Mouse (Mus musculus) embryonic facial prominence, embryonic 14.5 days (tissue): ENCODE measurements around the gene Cela3b. TPM values are rescaled to one million over a fixed set of nuclear protein-coding genes. Genes with fewer than 3 reads are reported as not detected.

Source experiments
- ATAC-seq: fragments of 200-750 bp; cut with Nextera tagmentation; 2 replicates; pipeline ENCODE4 v1.8.0; 2017; ENCODE audit warnings: low read depth, moderate number of reproducible peaks, moderate TSS enrichment
- DNase-seq: peaks from one replicate; pipeline ENCODE4 v3.0.0-alpha.2; 2015; ENCODE audit warnings: low spot score
- H3K27ac ChIP-seq: fragments of 300-500 bp; sonication (generic); replicated peaks from 2 replicates; pipeline ENCODE4 v1.5.1; 2014; ENCODE audit warnings: low read depth, mild to moderate bottlenecking, low read length, moderate library complexity
- H3K27me3 ChIP-seq: fragments of 300-500 bp; sonication (generic); replicated peaks from 2 replicates; pipeline ENCODE4 v1.6.1; 2014; ENCODE audit warnings: low read length; ENCODE audit not compliant: control insufficient read depth, insufficient read depth
- H3K36me3 ChIP-seq: fragments of 300-500 bp; sonication (generic); 2 replicates; pipeline ENCODE4 v1.6.1; 2014; ENCODE audit warnings: low read length, mixed read lengths; ENCODE audit not compliant: control insufficient read depth, insufficient read depth
- H3K4me1 ChIP-seq: fragments of 300-500 bp; sonication (generic); 2 replicates; pipeline ENCODE4 v1.6.1; 2014; ENCODE audit warnings: antibody characterized with exemption, low read length; ENCODE audit not compliant: control insufficient read depth, insufficient read depth
- H3K4me2 ChIP-seq: fragments of 300-500 bp; sonication (generic); 2 replicates; pipeline ENCODE4 v1.6.1; 2014; ENCODE audit warnings: low read depth, mild to moderate bottlenecking, low read length, moderate library complexity, mixed read lengths
- H3K4me3 ChIP-seq: fragments of 300-500 bp; sonication (generic); 2 replicates; pipeline ENCODE4 v1.5.1; 2014; ENCODE audit warnings: low read depth, mild to moderate bottlenecking, low read length
- H3K9ac ChIP-seq: fragments of 300-500 bp; sonication (generic); 2 replicates; pipeline ENCODE4 v1.6.1; 2014; ENCODE audit warnings: low read depth, mild to moderate bottlenecking, low read length, moderate library complexity, mixed read lengths
- H3K9me3 ChIP-seq: fragments of 300-500 bp; sonication (generic); 2 replicates; pipeline ENCODE4 v1.6.1; 2016; ENCODE audit warnings: low read length; ENCODE audit not compliant: control insufficient read depth
- WGBS: fragments of 180-500 bp; shearing (Covaris S2); extraction: QIAGEN DNeasy Blood & Tissue Kit; methylation state at CpG from one replicate; pipeline ENCODE4 v1.1.7; 2014; 5-methylcytosine and 5-hydroxymethylcytosine counted together
- polyA plus RNA-seq: library from polyadenylated mRNA; unstranded; fragments of >200 nt; fragmentation: Nextera tagmentation; extraction: Ambion mirVana; gene quantifications from 2 replicates; pipeline ENCODE4 v1.2.1, GENCODE M21; 2014

Cela3b gene
- polyA plus RNA-seq, 1 experiment from 2014 or later, result 0.56 TPM

GRCm38 (mm10) chr4:137391287-137391686, 39.1 kb downstream of the Cela3b start:
- Histone ChIP-seq H3K9me3 (peaks cover 4% of the 10 kb centered on the region; the same call in 1 of the 2 replicates), H3K4me2 (no peak overlapping the region), H3K4me1 (no peaks in the 10 kb centered on the region; the same call in 1 of the 2 replicates), H3K4me3 (no peak overlapping the region), H3K27ac (no peak overlapping the region), H3K36me3 (no peaks in the 10 kb centered on the region), H3K9ac (no peak overlapping the region), H3K27me3 (no peaks in the 10 kb centered on the region)
- DNase-seq, result no peak
- WGBS, result 87% methylated on average over 3 of the region's 3 CpGs
- no peak for ATAC-seq

- Histone ChIP-seq H3K27me3 (no peaks in the 10 kb centered on the region), H3K27ac (no peak overlapping the region), H3K9me3 (peaks cover 4% of the 10 kb centered on the region; the same call in 1 of the 2 replicates), H3K4me1 (no peaks in the 10 kb centered on the region; the same call in 1 of the 2 replicates), H3K4me2 (no peak overlapping the region), H3K9ac (no peak overlapping the region), H3K4me3 (no peak overlapping the region), H3K36me3 (no peaks in the 10 kb centered on the region)
- no peak for DNase-seq
- no peak for ATAC-seq
- 88% methylated on average over 4 of the region's 4 CpGs for WGBS
Measured at GRCm38 (mm10) chr4:137390196-137390595, 40.1 kb downstream of the Cela3b start.

GRCm38 (mm10) chr4:137388983-137389382, 41.4 kb downstream of the Cela3b start:
- Histone ChIP-seq H3K9ac (peak overlapping the region; percentile 82), H3K4me2 (peak overlapping the region; percentile 66), H3K36me3 (no peaks in the 10 kb centered on the region), H3K9me3 (peaks cover 4% of the 10 kb centered on the region; the same call in 1 of the 2 replicates), H3K27me3 (no peaks in the 10 kb centered on the region), H3K27ac (peak overlapping the region; percentile 91), H3K4me3 (peak overlapping the region; percentile 74), H3K4me1 (no peaks in the 10 kb centered on the region; the same call in 1 of the 2 replicates)
- DNase-seq (peak; percentile 5), ATAC-seq (no peak)
- 52% methylated on average over 6 of the region's 6 CpGs for WGBS

- Histone ChIP-seq H3K4me3 (peak overlapping the region; percentile 74), H3K4me2 (peak overlapping the region; percentile 66), H3K4me1 (no peaks in the 10 kb centered on the region; the same call in 1 of the 2 replicates), H3K9me3 (peaks cover 4% of the 10 kb centered on the region; the same call in 1 of the 2 replicates), H3K36me3 (no peaks in the 10 kb centered on the region), H3K27ac (peak overlapping the region; percentile 91), H3K27me3 (no peaks in the 10 kb centered on the region), H3K9ac (peak overlapping the region; percentile 82)
- under 1% methylated on average over 34 of the region's 46 CpGs for WGBS
- peak; percentile 97 for ATAC-seq
- peak; percentile 97 for DNase-seq
Measured at GRCm38 (mm10) chr4:137388059-137388794, 42.1 kb downstream of the Cela3b start.

- H3K36me3 ChIP-seq, result no peaks in the 10 kb centered on the region
- DNase-seq (no peak), ATAC-seq (no peak)
- 2% methylated on average over 20 of the region's 20 CpGs for WGBS
- H3K9ac ChIP-seq, result peak overlapping the region; percentile 82
- H3K4me3 ChIP-seq, result peak overlapping the region; percentile 74
- no peaks in the 10 kb centered on the region; the same call in 1 of the 2 replicates for H3K4me1 ChIP-seq
- H3K4me2 ChIP-seq, result peak overlapping the region; percentile 66
- no peaks in the 10 kb centered on the region for H3K27me3 ChIP-seq
- H3K9me3 ChIP-seq, result peaks cover 4% of the 10 kb centered on the region; the same call in 1 of the 2 replicates
- H3K27ac ChIP-seq, result peak overlapping the region; percentile 91
Measured at GRCm38 (mm10) chr4:137387482-137388058, 42.8 kb downstream of the Cela3b start.

- H3K27ac ChIP-seq, result 0 out of 2 replicates have a peak overlapping the region, but pooled peaks have one; percentile 8
- H3K4me3 ChIP-seq, result no peak overlapping the region
- H3K36me3 ChIP-seq, result no peaks in the 10 kb centered on the region
- no peaks in the 10 kb centered on the region for H3K27me3 ChIP-seq
- H3K9me3 ChIP-seq, result no peaks in the 10 kb centered on the region
- ATAC-seq (peak; percentile 37; the same call in 1 of the 2 replicates), DNase-seq (no peak)
- WGBS, result 26% methylated on average over 15 of the region's 16 CpGs
- no peak overlapping the region for H3K9ac ChIP-seq
- peaks cover under 1% of the 10 kb centered on the region; the same call in 1 of the 2 replicates for H3K4me1 ChIP-seq
- peak overlapping the region; percentile 16; the same call in 1 of the 2 replicates for H3K4me2 ChIP-seq
Measured at GRCm38 (mm10) chr4:137380702-137381605, 49.4 kb downstream of the Cela3b start.

GRCm38 (mm10) chr4:137379713-137380255, 50.6 kb downstream of the Cela3b start:
- H3K4me1 ChIP-seq, result peaks cover 9% of the 10 kb centered on the region; the same call in 1 of the 2 replicates
- no peak overlapping the region for H3K27ac ChIP-seq
- no peaks in the 10 kb centered on the region for H3K27me3 ChIP-seq
- H3K36me3 ChIP-seq, result no peaks in the 10 kb centered on the region
- 87% methylated on average over 10 of the region's 10 CpGs for WGBS
- ATAC-seq, result no peak
- H3K9ac ChIP-seq, result no peak overlapping the region
- no peak for DNase-seq
- no peaks in the 10 kb centered on the region for H3K9me3 ChIP-seq
- H3K4me2 ChIP-seq, result no peak overlapping the region
- H3K4me3 ChIP-seq, result no peak overlapping the region

- peaks cover 9% of the 10 kb centered on the region; the same call in 1 of the 2 replicates for H3K4me1 ChIP-seq
- H3K27ac ChIP-seq, result no peak overlapping the region
- no peak for DNase-seq
- no peaks in the 10 kb centered on the region for H3K9me3 ChIP-seq
- no peak overlapping the region for H3K4me3 ChIP-seq
- H3K9ac ChIP-seq, result no peak overlapping the region
- no peaks in the 10 kb centered on the region for H3K36me3 ChIP-seq
- no peak for ATAC-seq
- 79% methylated on average over 3 of the region's 3 CpGs for WGBS
- no peak overlapping the region for H3K4me2 ChIP-seq
- H3K27me3 ChIP-seq, result no peaks in the 10 kb centered on the region
Measured at GRCm38 (mm10) chr4:137379085-137379484, 51.3 kb downstream of the Cela3b start.
